Mouse (Mus musculus) liver, embryonic 14.5 days (tissue): ENCODE measurements around the gene Ndufaf7. TPM values are rescaled to one million over a fixed set of nuclear protein-coding genes. Genes with fewer than 3 reads are reported as not detected.
A peak's percentile ranks its signal among the peaks of the same experiment; 100 is the strongest.

Source experiments
- ATAC-seq: fragments of 200-750 bp; cut with Nextera tagmentation; 2 replicates; pipeline ENCODE4 v1.8.0; 2017; ENCODE audit warnings: moderate number of reproducible peaks, mild to moderate bottlenecking, moderate library complexity; ENCODE audit not compliant: insufficient read depth
- DNase-seq, 3 experiments: peaks; one replicate each; pipeline ENCODE4 v3.0.0-alpha.2; 2012 to 2013; ENCODE audit warnings: low read depth in 3 of 3, low spot score in 3 of 3
- H3K27ac ChIP-seq: fragments of 300-500 bp; sonication (generic); 2 replicates; pipeline ENCODE4 v1.5.1; 2014; ENCODE audit warnings: moderate library complexity, mild to moderate bottlenecking, control low read depth, inconsistent platforms
- H3K27me3 ChIP-seq: fragments of 300-500 bp; sonication (generic); 2 replicates; pipeline ENCODE4 v1.6.1; 2014; ENCODE audit warnings: mild to moderate bottlenecking, low read length, moderate library complexity; ENCODE audit not compliant: control insufficient read depth, insufficient read depth
- H3K36me3 ChIP-seq: fragments of 300-500 bp; sonication (generic); replicated peaks from 2 replicates; pipeline ENCODE4 v1.6.1; 2014; ENCODE audit warnings: low read depth; ENCODE audit not compliant: control insufficient read depth, insufficient read depth
- H3K4me1 ChIP-seq, 2 experiments: fragments of 200-500 bp in 1 of 2; fragments of 300-500 bp in 1 of 2; sonication (generic) in 1 of 2; replicated peaks; 2 replicates each; pipeline ENCODE4 v1.6.1; 2012 to 2014; ENCODE audit warnings: antibody characterized with exemption in 1 of 2, inconsistent platforms in 1 of 2, low read length in 1 of 2; ENCODE audit not compliant: control insufficient read depth in 2 of 2, insufficient read depth in 2 of 2
- H3K4me2 ChIP-seq: fragments of 300-500 bp; sonication (generic); 2 replicates; pipeline ENCODE4 v1.6.1; 2014; ENCODE audit warnings: low read depth, mild to moderate bottlenecking, control low read depth, moderate library complexity
- H3K4me3 ChIP-seq, 2 experiments: fragments of 200-500 bp in 1 of 2; fragments of 300-500 bp in 1 of 2; sonication (generic) in 1 of 2; 2 replicates each; pipeline ENCODE4 v1.5.1; 2012 to 2014; ENCODE audit warnings: low read depth in 2 of 2, low read length in 2 of 2, mild to moderate bottlenecking in 2 of 2, control low read depth in 1 of 2, inconsistent platforms in 1 of 2, moderate library complexity in 1 of 2; ENCODE audit not compliant: insufficient read depth in 1 of 2
- H3K9ac ChIP-seq: fragments of 300-500 bp; sonication (generic); replicated peaks from 2 replicates; pipeline ENCODE4 v1.6.1; 2014; ENCODE audit warnings: mild to moderate bottlenecking, control low read depth, moderate library complexity
- H3K9me3 ChIP-seq: fragments of 300-500 bp; sonication (generic); 2 replicates; pipeline ENCODE4 v1.6.1; 2016; ENCODE audit warnings: low read length, mixed read lengths; ENCODE audit not compliant: control insufficient read depth
- CTCF ChIP-seq: IDR thresholded peaks from 2 replicates; pipeline ENCODE4 v1.5.1; 2016; ENCODE audit warnings: antibody characterized with exemption, low read depth, control low read depth
- EP300 ChIP-seq: IDR thresholded peaks from 2 replicates; pipeline ENCODE4 v1.6.1; 2016; ENCODE audit warnings: antibody characterized with exemption, low read depth
- WGBS: fragments of 180-500 bp; shearing (Covaris S2); extraction: QIAGEN DNeasy Blood & Tissue Kit; methylation state at CpG from one replicate; pipeline ENCODE4 v1.1.7; 2014; ENCODE audit not compliant: insufficient replicate concordance; 5-methylcytosine and 5-hydroxymethylcytosine counted together
- polyA plus RNA-seq, 2 experiments: library from polyadenylated mRNA; depleted of rRNA in 1 of 2; stranded (reverse) in 1 of 2; unstranded in 1 of 2; fragments of >200 nt; fragmentation: Nextera tagmentation in 1 of 2; extraction: Ambion mirVana in 1 of 2; gene quantifications; 2 replicates each; pipeline versions ENCODE4 v1.2.1 to v1.2.3; 2012 to 2014

Gene Ndufaf7
- polyA plus RNA-seq, 2 experiments = 11.0 to 22.5 TPM

GRCm38 (mm10) chr17:78935857-78936256 lies 1.1 kb upstream of the Ndufaf7 start:
- TF ChIP-seq EP300 (no peak), CTCF (no peak)
- peaks cover 36% of the 10 kb centered on the region for H3K36me3 ChIP-seq
- H3K27me3 ChIP-seq = no peaks in the 10 kb centered on the region
- H3K4me2 ChIP-seq = peak overlapping the region; percentile 76
- H3K4me3 ChIP-seq = peak overlapping the region; percentile 90 to 97; a peak in 3 of 4 replicates
- ATAC-seq (no peak), DNase-seq (no peak)
- H3K9me3 ChIP-seq = no peaks in the 10 kb centered on the region
- H3K9ac ChIP-seq = peak overlapping the region; percentile 85
- H3K27ac ChIP-seq = no peak overlapping the region
- peaks cover 7 to 12% of the 10 kb centered on the region in 2 experiments for H3K4me1 ChIP-seq
- 31% methylated on average over 2 of the region's 2 CpGs for WGBS

DNA sequence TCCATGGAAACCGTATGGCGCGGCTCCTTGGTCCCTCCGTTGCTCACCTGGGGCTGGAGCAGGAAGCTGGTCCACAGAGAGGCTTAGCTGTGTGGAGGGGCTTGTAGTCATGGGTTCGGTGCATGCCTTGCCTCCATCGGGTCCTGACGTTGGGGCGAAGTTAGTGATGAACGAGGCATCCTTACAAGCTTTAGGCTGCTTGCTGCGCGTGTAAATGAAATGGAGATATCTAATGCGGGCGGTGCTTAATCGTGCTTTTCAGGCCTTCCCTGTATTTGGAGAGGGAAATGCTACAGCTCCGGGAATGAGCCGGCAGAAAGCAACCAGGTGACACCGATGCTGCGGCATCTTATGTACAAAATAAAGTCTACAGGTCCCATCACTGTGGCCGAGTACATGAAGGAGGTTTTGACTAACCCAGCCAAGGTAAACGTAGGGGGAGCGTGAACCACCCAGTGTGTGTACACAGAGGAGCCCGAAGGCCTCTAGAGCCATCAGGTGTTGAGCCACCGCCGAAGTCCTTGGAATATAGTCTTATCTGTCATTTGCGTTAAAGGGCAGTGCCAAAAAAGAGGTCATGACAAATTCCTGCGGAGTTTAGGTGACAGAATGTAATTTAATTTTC lies 405 bp downstream of the Ndufaf7 start:
- peaks cover 7 to 12% of the 10 kb centered on the region in 2 experiments for H3K4me1 ChIP-seq
- peak overlapping the region; percentile 66 for H3K9ac ChIP-seq
- H3K4me2 ChIP-seq = peak overlapping the region; percentile 76
- peak overlapping the region; percentile 90 to 97 for H3K4me3 ChIP-seq
- no peak for TF ChIP-seq CTCF
- no peak for TF ChIP-seq EP300
- ATAC-seq (peak; percentile 19; the same call in 1 of the 2 replicates), DNase-seq (no peak)
- WGBS = 7% methylated on average over 26 of the region's 26 CpGs
- no peaks in the 10 kb centered on the region for H3K9me3 ChIP-seq
- H3K36me3 ChIP-seq = peaks cover 22% of the 10 kb centered on the region
- H3K27ac ChIP-seq = no peak overlapping the region; the same call in 1 of the 2 replicates
- H3K27me3 ChIP-seq = no peaks in the 10 kb centered on the region

- Histone ChIP-seq H3K4me2 (no peak overlapping the region), H3K27me3 (no peaks in the 10 kb centered on the region), H3K4me3 (no peak overlapping the region), H3K4me1 (peaks cover 7 to 10% of the 10 kb centered on the region in 2 experiments), H3K9me3 (no peaks in the 10 kb centered on the region), H3K9ac (no peak overlapping the region), H3K27ac (no peak overlapping the region), H3K36me3 (peaks cover 15% of the 10 kb centered on the region)
- TF ChIP-seq EP300 (no peak), CTCF (no peak)
- 67% methylated on average over 4 of the region's 4 CpGs for WGBS
- no peak for ATAC-seq
- DNase-seq = no peak
Observed at GRCm38 (mm10) chr17:78938927-78939326, 2.0 kb downstream of the Ndufaf7 start.

GRCm38 (mm10) chr17:78942579-78942978 lies 5.6 kb downstream of the Ndufaf7 start:
- Histone ChIP-seq H3K9ac (no peak overlapping the region), H3K27me3 (no peaks in the 10 kb centered on the region), H3K4me3 (no peak overlapping the region), H3K27ac (no peak overlapping the region), H3K36me3 (peaks cover 4% of the 10 kb centered on the region), H3K4me1 (peaks cover 3% of the 10 kb centered on the region in 2 experiments; a peak in 3 of 4 replicates), H3K9me3 (no peaks in the 10 kb centered on the region), H3K4me2 (no peak overlapping the region)
- DNase-seq = no peak
- TF ChIP-seq EP300 (no peak), CTCF (no peak)
- WGBS = 70% methylated on average over 11 of the region's 11 CpGs
- no peak for ATAC-seq

- H3K27ac ChIP-seq = no peak overlapping the region
- ATAC-seq (no peak), DNase-seq (no peak)
- no peak for TF ChIP-seq EP300
- no peak for TF ChIP-seq CTCF
- no peak overlapping the region for H3K4me3 ChIP-seq
- no peaks in the 10 kb centered on the region for H3K4me1 ChIP-seq
- H3K9me3 ChIP-seq = no peaks in the 10 kb centered on the region
- peaks cover 7% of the 10 kb centered on the region for H3K36me3 ChIP-seq
- no peak overlapping the region for H3K9ac ChIP-seq
- no peak overlapping the region for H3K4me2 ChIP-seq
- H3K27me3 ChIP-seq = no peaks in the 10 kb centered on the region
- 71% methylated on average over 5 of the region's 5 CpGs for WGBS
Observed at GRCm38 (mm10) chr17:78951225-78951624, 14.3 kb downstream of the Ndufaf7 start.
